Mouse (Mus musculus) E14TG2a.4 (cell line): Measurements from ENCODE around the gene Tmprss6.

Source experiments
- H3K27me3 ChIP-seq: 2 replicates; pipeline ENCODE4 v1.6.1; 2014; ENCODE audit warnings: low read length, control low read depth; ENCODE audit not compliant: insufficient read depth
- H3K36me3 ChIP-seq: 2 replicates; pipeline ENCODE4 v1.6.1; 2014; ENCODE audit warnings: low read length, control low read depth; ENCODE audit not compliant: insufficient read depth
- H3K4me1 ChIP-seq: replicated peaks from 2 replicates; pipeline ENCODE4 v1.6.1; 2014; ENCODE audit warnings: low read depth, low read length, control low read depth
- H3K4me3 ChIP-seq: replicated peaks from 2 replicates; pipeline ENCODE4 v1.5.1; 2014; ENCODE audit warnings: mild to moderate bottlenecking, low read length
- H3K9me3 ChIP-seq: 2 replicates; pipeline ENCODE4 v1.6.1; 2014; ENCODE audit warnings: low read length, control low read depth
- CTCF ChIP-seq: conservative IDR thresholded peaks from 2 replicates; pipeline ENCODE4 v1.5.1; 2014; ENCODE audit warnings: low read length
- NANOG ChIP-seq: IDR thresholded peaks from 2 replicates; pipeline ENCODE4 v1.6.1; 2014; ENCODE audit warnings: borderline replicate concordance, low read length, mixed read lengths
- POU5F1 ChIP-seq: IDR thresholded peaks from 2 replicates; pipeline ENCODE4 v1.6.1; 2014; ENCODE audit warnings: low read length, borderline replicate concordance

Tmprss6 gene

GRCm38 (mm10) chr15:78403896-78404295 lies 64.5 kb downstream of the Tmprss6 start:
- Histone ChIP-seq H3K4me1 (peaks cover 80% of the 10 kb centered on the region), H3K27me3 (no peaks in the 10 kb centered on the region), H3K36me3 (peaks cover 26% of the 10 kb centered on the region), H3K9me3 (no peaks in the 10 kb centered on the region), H3K4me3 (peak overlapping the region; percentile 52)
- TF ChIP-seq POU5F1 (no peak), CTCF (no peak), NANOG (no peak)

GRCm38 (mm10) chr15:78403301-78403741 lies 65.1 kb downstream of the Tmprss6 start:
- Histone ChIP-seq H3K27me3 (no peaks in the 10 kb centered on the region), H3K4me1 (peaks cover 75% of the 10 kb centered on the region), H3K4me3 (peak overlapping the region; percentile 52), H3K36me3 (peaks cover 28% of the 10 kb centered on the region), H3K9me3 (no peaks in the 10 kb centered on the region)
- TF ChIP-seq POU5F1 = no peak
- no peak for TF ChIP-seq CTCF
- no peak for TF ChIP-seq NANOG

- TF ChIP-seq CTCF = no peak
- TF ChIP-seq POU5F1 = no peak
- H3K4me3 ChIP-seq = peak overlapping the region; percentile 52
- peaks cover 28% of the 10 kb centered on the region for H3K36me3 ChIP-seq
- no peaks in the 10 kb centered on the region for H3K27me3 ChIP-seq
- H3K9me3 ChIP-seq = no peaks in the 10 kb centered on the region
- H3K4me1 ChIP-seq = peaks cover 74% of the 10 kb centered on the region
Observed at GRCm38 (mm10) chr15:78402423-78402822, 66.0 kb downstream of the Tmprss6 start.

GRCm38 (mm10) chr15:78401921-78402320 lies 66.5 kb downstream of the Tmprss6 start:
- Histone ChIP-seq H3K36me3 (peaks cover 28% of the 10 kb centered on the region), H3K4me3 (no peak overlapping the region), H3K9me3 (no peaks in the 10 kb centered on the region), H3K27me3 (no peaks in the 10 kb centered on the region), H3K4me1 (peaks cover 74% of the 10 kb centered on the region)
- TF ChIP-seq NANOG = no peak

GRCm38 (mm10) chr15:78401345-78401744 lies 67.1 kb downstream of the Tmprss6 start:
- no peak overlapping the region for H3K4me3 ChIP-seq
- peaks cover 74% of the 10 kb centered on the region for H3K4me1 ChIP-seq
- TF ChIP-seq POU5F1 = no peak
- TF ChIP-seq CTCF = no peak
- no peak for TF ChIP-seq NANOG
- H3K9me3 ChIP-seq = no peaks in the 10 kb centered on the region
- H3K36me3 ChIP-seq = peaks cover 28% of the 10 kb centered on the region
- no peaks in the 10 kb centered on the region for H3K27me3 ChIP-seq

- Histone ChIP-seq H3K4me3 (no peak within 1 kb of the TSS), H3K9me3 (no peaks in the 10 kb centered on the region), H3K4me1 (peaks cover 28% of the 10 kb centered on the region), H3K36me3 (peaks cover 18% of the 10 kb centered on the region), H3K27me3 (no peaks in the 10 kb centered on the region)
- no peak for TF ChIP-seq POU5F1
- TF ChIP-seq NANOG = no peak
- no peak for TF ChIP-seq CTCF
Observed at GRCm38 (mm10) chr15:78395478-78395962, 72.9 kb downstream of the Tmprss6 start, which contains the start of gene Tex33. TSS of gene Tex33 (minus strand) at chr15:78395912.

- no peaks in the 10 kb centered on the region for H3K36me3 ChIP-seq
- H3K4me1 ChIP-seq = peaks cover 4% of the 10 kb centered on the region; the same call in 1 of the 2 replicates
- H3K4me3 ChIP-seq = no peak overlapping the region
- TF ChIP-seq POU5F1 (no peak), CTCF (no peak), NANOG (no peak)
- H3K9me3 ChIP-seq = no peaks in the 10 kb centered on the region
- peaks cover 19% of the 10 kb centered on the region for H3K27me3 ChIP-seq
Observed at GRCm38 (mm10) chr15:78390855-78391254, 77.6 kb downstream of the Tmprss6 start.
